Mouse (Mus musculus): Measurements from ENCODE around the gene Gm13272.
A peak's percentile ranks its signal among the peaks of the same experiment; 100 is the strongest.
"Not testable (repeated sequence)": the region's sequence is repeated elsewhere in the genome, so short reads cannot be mapped to it uniquely, and the experiment has no call there.

Gm13272 gene

DNA sequence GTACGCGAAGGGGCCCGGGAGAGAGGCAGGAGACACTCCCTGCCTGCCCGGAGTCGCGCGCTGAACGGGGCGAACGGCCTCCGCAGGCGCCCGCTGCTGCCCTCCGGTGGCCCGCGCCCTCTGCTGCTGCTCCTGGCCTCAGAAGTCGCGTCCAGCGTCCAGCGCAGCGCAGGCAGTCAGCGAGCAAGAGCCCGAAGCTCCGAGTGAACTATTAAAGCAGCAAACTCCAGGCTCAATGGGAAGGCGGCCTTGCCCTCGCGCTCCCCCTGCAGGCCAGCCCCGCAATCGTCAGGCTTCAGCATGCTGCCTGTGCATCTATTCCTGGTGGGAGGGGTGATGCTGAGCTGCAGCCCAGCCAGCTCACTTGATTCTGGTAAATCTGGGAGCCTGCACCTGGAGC lies at the start of gene Gm13272:
Gm13272 (plus strand) TSS at position 301 of the 400 bp plus-strand sequence.
- not testable (repeated sequence) for DNase-seq

- peak; percentile 55 for DNase-seq
Measured at GRCm38 (mm10) chr4:88738480-88738879, 41.2 kb upstream of the Gm13272 start.

DNA sequence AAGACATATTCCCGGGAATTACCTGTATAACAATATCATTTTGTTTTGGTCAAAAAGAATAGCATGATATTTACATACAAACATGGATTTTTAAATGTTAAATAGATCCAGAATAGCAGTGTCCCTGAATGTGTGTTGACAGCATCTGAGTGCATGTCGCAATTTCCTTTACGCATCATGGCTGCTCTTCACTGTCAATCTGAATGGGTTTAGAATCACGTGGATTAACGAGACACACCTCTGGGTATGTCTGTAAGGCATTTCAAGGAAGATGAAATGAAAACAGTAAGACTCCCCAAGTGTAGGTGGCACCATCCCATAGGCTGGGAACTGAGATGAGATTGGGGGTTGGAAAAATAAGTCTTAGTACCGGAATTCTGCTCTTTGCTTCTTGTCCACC lies 40.6 kb upstream of the Gm13272 start:
- no peak for DNase-seq

DNA sequence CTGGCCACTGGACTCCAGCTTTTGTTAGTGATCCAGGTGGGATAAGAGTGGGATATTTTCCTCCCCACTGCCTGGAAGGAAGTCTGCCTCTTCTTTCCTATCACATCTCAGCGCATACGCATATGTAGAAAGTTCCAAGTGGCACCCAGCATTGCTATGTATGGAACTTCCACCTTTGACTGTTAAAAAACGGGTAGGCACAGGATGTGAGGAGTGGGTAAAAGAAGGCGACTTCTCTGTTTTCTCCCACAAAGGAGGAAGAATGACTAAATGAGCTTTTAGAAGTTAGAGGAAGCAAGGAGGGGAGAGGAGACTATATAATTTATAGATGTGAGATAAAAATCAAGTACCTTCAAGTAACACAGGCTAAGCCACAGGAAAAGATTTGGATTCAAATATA lies 38.2 kb upstream of the Gm13272 start:
- DNase-seq, result no peak

DNA sequence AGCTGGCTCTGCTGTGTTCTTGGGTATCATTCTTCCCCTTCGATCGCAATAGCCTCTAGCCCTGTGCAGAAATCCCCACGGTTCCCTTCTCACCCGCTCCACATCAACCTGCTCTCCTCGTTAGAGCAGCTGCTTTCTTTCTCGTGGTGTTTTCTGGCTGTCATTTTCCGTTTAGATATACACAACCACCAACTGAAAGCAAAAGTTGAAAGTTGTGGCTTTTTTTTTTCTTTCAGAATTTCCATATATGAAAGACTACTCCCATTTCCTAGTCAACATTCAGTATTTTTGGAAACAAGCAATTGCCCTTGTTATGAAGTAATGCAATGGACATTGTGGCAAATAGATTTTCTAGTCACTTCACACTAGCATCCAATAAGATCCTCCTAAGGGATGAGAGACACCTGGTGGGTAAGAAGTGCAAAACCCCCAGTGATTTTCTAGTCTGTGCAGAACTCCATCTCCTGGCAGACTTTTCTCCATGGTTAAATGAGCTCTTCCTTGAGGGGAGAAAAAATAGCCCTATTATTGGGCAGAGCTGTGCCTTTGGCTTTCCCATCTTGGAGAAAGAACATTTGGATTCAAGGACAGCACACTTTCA lies 36.8 kb upstream of the Gm13272 start:
- DNase-seq, result no peak

DNA sequence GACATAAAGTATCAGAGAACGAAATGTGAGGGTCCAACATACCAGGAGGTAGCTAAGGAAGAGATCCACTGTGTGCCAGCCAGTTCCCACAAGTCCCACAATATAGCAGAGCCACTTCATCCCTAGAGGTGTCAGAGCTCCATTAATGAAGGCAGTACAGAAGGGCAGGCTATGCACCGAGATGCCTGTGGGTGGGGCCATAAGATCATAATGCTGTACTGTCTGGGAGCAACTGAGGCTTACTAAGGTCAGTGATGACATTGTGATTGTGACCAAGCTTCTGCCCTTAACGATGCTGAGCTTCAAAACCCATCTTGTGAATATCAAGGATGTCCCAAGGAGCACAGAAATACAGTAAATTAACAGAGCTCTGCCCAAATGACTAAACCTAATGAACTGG lies 35.4 kb upstream of the Gm13272 start:
- DNase-seq, result no peak

- DNase-seq, result no peak
Measured at GRCm38 (mm10) chr4:88749926-88750325, 29.7 kb upstream of the Gm13272 start.

- peak; percentile 79 for DNase-seq
Measured at GRCm38 (mm10) chr4:88754818-88755340, 24.8 kb upstream of the Gm13272 start, which contains the start of gene Gm13271. TSS of gene Gm13271 (plus strand) at chr4:88754868.

- not testable (repeated sequence) for DNase-seq
Measured at GRCm38 (mm10) chr4:88756581-88757513, 22.8 kb upstream of the Gm13272 start.

DNA sequence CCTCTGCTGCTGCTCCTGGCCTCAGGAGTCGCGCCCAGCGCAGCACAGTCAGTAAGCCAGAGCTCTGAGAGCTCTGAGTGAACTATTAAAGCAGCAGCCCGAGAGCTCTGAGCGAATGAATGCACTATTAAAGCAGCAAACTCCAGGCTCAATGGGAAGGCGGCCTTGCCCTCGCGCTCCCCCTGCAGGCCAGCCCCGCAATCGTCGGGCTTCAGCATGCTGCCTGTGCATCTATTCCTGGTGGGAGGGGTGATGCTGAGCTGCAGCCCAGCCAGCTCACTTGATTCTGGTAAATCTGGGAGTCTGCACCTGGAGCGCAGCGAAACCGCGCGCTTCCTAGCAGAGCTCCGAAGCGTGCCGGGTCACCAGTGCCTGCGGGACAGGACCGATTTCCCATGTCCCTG lies 22.0 kb upstream of the Gm13272 start:
- peak; percentile 94 for DNase-seq

DNA sequence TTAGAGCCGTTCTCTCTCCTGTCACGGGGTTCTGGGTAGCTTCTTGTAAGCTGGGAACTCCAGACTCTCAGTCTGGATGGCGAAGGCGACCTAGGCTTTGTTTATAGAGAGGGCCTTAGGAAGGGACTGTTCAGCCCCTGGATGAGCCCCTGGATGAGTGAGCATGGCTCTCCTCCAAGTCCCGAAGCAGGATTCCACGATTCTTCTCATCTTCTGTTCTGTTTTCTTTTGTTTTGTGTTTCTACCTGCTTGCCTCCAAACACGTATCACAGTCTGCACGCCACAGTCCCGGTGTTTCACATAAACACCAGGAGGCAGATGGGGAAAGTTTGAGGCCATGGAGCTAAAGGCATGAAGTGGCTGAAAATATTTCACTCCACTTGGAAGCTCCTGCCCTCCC lies 20.9 kb upstream of the Gm13272 start:
- peak; percentile 23 for DNase-seq

GRCm38 (mm10) chr4:88759610-88760268 lies 19.9 kb upstream of the Gm13272 start, which contains the start of gene Gm13283:
TSS of gene Gm13283 (plus strand) at chr4:88760119.
- DNase-seq, result peak; percentile 37

- DNase-seq, result peak; percentile 87
Measured at GRCm38 (mm10) chr4:88760431-88760830, 19.2 kb upstream of the Gm13272 start.

- DNase-seq, result peak; percentile 69
Measured at GRCm38 (mm10) chr4:88761776-88762175, 17.9 kb upstream of the Gm13272 start.

DNA sequence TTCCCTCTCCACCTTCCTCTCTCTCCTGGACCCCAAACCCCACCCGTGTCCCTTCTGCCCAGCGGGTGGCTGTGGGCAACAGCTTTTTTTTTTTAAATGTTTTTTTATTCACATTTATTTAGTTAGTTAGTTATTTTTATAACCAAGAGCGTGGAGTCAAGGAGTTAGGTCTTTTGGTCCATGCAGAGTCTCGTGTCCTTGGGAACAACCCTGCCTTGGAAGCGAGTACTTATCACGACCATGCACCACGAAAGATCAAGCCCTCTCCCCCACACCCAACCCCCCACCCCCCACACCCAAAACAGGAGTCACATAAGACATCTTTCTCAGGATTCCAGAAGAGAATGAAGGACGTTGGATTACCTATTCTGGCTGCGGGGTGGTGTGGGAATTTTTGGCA lies 17.3 kb upstream of the Gm13272 start:
- DNase-seq, result peak; percentile 31

DNA sequence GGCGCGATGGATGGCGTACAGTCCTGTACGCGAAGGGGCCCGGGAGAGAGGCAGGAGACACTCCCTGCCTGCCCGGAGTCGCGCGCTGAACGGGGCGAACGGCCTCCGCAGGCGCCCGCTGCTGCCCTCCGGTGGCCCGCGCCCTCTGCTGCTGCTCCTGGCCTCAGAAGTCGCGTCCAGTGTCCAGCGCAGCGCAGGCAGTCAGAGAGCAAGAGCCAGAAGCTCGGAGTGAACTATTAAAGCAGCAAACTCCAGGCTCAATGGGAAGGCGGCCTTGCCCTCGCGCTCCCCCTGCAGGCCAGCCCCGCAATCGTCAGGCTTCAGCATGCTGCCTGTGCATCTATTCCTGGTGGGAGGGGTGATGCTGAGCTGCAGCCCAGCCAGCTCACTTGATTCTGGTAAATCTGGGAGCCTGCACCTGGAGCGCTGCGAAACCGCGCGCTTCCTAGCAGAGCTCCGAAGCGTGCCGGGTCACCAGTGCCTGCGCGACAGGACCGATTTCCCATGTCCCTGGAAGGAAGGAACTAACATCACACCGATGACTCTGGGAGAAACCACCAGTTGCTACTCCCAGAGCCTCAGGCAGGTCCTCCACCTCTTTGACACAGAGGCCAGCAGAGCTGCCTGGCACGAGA lies 16.1 kb upstream of the Gm13272 start:
- peak; percentile 82 for DNase-seq

DNA sequence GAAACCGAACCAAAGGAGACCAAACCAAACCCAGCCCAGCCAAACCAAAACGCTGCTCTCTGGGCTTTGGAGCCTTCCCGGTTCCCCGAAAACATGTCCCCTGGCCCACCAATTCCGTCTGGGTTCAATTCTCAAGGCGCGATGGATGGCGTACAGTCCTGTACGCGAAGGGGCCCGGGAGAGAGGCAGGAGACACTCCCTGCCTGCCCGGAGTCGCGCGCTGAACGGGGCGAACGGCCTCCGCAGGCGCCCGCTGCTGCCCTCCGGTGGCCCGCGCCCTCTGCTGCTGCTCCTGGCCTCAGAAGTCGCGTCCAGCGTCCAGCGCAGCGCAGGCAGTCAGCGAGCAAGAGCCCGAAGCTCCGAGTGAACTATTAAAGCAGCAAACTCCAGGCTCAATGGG lies 6.1 kb upstream of the Gm13272 start, which contains the start of gene Gm13290:
Gm13290 (plus strand) TSS at position 301 of the 400 bp plus-strand sequence.
- DNase-seq, result not testable (repeated sequence)

DNA sequence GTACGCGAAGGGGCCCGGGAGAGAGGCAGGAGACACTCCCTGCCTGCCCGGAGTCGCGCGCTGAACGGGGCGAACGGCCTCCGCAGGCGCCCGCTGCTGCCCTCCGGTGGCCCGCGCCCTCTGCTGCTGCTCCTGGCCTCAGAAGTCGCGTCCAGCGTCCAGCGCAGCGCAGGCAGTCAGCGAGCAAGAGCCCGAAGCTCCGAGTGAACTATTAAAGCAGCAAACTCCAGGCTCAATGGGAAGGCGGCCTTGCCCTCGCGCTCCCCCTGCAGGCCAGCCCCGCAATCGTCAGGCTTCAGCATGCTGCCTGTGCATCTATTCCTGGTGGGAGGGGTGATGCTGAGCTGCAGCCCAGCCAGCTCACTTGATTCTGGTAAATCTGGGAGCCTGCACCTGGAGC lies 3.0 kb upstream of the Gm13272 start, which contains the start of gene Gm13289:
Gm13289 (plus strand) TSS at position 301 of the 400 bp plus-strand sequence.
- not testable (repeated sequence) for DNase-seq

GRCm38 (mm10) chr4:88780320-88780719 lies 670 bp downstream of the Gm13272 start:
- peak; percentile 8 for DNase-seq

GRCm38 (mm10) chr4:88781831-88782230 lies 2.2 kb downstream of the Gm13272 start, which contains the start of gene Ifnz:
TSS of gene Ifnz (plus strand) at chr4:88782131.
- not testable (repeated sequence) for DNase-seq

DNA sequence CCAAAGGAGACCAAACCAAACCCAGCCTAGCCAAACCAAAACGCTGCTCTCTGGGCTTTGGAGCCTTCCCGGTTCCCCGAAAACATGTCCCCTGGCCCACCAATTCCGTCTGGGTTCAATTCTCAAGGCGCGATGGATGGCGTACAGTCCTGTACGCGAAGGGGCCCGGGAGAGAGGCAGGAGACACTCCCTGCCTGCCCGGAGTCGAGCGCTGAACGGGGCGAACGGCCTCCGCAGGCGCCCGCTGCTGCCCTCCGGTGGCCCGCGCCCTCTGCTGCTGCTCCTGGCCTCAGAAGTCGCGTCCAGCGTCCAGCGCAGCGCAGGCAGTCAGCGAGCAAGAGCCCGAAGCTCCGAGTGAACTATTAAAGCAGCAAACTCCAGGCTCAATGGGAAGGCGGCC lies 2.7 kb downstream of the Gm13272 start:
- DNase-seq, result peak; percentile 35

DNA sequence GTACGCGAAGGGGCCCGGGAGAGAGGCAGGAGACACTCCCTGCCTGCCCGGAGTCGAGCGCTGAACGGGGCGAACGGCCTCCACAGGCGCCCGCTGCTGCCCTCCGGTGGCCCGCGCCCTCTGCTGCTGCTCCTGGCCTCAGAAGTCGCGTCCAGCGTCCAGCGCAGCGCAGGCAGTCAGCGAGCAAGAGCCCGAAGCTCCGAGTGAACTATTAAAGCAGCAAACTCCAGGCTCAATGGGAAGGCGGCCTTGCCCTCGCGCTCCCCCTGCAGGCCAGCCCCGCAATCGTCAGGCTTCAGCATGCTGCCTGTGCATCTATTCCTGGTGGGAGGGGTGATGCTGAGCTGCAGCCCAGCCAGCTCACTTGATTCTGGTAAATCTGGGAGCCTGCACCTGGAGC lies 5.8 kb downstream of the Gm13272 start, which contains the start of gene Gm13276:
Gm13276 (plus strand) TSS at position 301 of the 400 bp plus-strand sequence.
- not testable (repeated sequence) for DNase-seq
